Mouse (Mus musculus) gastrocnemius, postnatal 25 days (tissue): ENCODE data around the gene Fam3c. TPM values are rescaled to one million over a fixed set of nuclear protein-coding genes. Genes with fewer than 3 reads are reported as not detected.

Experiments used
- DNase-seq: peaks from one replicate; pipeline ENCODE4 v3.0.0; 2022
- total RNA-seq, 2 experiments: library from RNA; stranded (reverse); gene quantifications; 1 replicate in 1 of 2; 2 replicates in 1 of 2; pipeline ENCODE4 v1.2.3; 2021

Gene Fam3c
- total RNA-seq, 2 experiments from 2014 or later, result 12.9 to 17.4 TPM

DNA sequence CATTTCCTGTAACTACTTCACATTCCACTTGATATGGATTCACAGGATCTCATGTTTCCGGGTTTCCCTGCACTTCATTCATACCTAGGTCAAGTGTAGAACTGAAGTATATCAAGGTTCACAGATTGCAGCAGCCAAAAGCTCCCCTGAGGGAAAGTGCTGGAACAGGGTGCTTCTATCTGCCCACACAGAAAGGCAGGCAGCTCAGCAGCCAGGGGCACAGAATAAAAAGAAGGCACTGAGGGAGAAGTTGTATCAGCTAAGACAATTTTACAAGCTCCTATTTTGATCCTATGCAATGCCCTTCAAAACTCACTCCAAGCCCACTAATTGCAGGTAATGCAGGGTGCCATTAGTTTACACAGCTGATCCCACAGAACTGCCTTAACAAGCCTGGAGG, 2.0 kb downstream of the Fam3c start:
- DNase-seq, result no peak

DNA sequence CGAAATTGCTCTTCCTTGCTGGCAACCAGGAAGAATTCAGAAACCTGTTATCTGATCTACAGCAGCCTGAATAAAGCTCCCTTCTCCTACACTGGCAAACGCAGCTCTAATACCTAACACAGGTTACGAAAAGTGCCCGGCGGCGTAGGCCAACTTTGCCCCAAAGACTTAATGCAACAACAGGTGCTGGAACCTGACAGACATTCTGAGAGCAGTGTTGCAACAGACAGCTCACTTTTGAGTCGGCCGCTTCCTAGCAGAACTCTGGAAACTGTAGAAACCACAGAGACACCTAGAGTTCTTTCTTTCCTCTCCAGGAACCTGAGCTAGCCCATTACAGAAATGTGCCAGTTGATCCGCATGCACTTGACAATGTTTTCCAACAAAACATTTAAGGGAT, 4.5 kb downstream of the Fam3c start:
- no peak for DNase-seq

DNA sequence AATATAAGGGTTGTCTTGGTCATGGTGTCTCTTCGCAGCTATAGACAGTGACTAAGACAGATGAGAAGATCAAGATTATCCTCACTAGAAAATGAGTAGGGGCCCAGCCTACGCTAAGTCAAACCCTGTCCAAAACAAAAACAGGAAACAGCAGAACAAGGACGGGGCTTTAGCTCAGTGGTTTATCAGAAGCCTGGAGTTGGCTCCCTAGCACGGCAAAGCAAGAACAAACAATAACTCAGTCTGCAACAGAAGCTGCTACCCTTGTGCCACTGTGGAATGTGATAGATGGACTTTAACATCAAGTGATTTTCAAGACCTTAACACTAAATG, 5.8 kb downstream of the Fam3c start:
- DNase-seq, result no peak

DNA sequence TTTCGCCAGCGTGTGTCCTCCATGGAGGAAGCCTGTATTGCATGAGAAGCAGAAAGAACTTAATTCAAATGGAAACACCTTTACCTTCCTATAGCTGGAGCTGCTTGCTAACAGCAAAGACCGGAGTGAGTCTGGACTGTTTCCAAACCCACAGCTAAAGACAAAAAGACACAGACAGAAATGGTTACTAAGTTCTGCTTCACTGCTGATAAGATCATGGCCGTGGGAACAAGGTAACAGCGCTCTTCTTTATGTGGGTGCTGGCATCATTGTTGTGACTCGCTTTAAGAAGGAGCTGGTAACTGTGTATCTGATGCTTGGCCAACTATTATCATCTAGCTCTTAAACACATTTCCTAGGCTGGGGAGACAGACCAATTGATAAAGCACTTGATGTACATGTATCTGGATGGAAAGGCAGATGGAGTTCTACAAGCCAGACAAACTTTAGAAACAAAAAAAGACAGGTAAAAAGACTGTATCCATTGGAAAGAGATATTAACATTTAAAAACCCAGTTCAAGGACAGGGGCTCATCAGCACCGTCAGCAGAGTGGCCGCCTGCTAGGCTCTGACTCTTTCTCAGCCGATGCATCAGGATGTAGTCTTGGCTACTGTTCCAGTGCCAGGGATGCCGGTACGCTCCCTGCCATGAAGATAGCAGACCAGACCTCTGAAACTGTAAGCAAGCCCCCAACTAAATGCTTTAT, 6.4 kb downstream of the Fam3c start:
- no peak for DNase-seq

DNA sequence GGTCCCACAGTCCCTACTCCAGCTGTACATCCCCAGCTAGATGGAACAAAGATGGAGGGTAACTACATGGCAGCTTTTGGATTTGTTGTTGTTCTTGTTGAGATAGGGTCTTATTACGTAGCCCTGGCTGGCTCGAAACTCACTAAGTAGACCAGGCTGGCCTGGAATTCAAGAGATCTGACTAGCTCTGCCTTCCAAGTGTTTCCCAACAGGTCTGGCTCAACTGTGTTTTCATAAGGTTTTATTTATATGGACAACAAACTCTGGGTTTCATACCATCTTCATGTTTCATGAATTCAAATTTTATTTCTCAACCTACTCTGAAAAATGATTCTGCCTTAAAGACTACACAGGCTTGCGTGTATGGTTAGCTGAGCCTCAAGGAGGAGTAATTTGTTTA, 7.1 kb downstream of the Fam3c start:
- no peak for DNase-seq

DNA sequence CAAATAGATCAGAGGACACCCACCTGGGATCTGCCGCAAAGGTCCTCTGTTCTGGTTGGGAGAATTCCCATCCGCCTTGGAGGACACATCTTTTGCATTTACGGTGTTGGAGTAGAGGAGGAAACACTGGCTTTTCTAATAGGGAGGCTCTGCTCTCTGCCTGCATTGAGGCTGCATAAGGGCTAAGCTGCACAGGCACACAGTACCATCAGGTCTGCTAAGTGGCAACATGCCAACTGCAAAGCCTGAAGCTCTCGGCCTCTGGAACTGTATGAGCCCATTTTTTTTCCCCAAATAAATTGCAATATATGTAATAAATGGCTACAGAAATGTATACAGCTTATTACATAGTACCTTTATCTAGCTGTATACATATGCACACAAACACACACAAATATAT, 7.9 kb downstream of the Fam3c start:
- no peak for DNase-seq

DNA sequence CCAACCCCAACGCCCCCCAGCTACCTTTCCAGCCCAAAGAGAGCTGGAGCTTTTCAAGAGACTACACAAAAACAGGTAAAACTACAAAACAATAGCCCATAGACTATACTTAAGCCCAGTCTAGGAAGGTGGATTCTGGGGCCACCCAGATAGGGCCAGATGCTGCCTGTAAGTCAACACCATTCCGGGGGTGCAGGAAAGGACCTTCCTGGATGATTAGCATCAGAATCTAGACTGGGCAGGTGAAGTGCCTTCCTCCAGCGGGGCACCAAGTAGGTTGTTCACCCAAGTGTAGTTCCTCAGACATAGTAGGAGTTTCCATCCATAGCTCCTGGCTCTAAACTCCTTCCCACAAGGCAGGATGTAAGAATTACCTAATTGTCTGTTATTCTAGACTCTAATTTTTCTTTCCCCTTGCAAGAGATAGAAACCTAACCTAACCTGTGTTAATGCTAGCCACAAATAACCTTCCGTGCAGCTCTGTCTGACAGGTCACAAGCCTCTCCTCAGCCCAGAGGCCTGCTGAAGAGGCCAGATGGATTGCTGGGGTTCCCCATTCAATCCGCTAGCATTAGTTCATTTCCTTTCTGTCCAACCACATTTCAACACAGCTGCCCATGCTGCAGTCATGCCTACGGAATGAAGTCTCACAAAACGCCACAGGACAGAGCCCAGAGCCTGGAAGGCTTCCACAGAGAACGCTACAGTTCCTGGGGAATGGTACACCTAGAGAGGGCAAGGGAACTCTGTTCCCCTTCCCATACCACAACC, 8.7 kb downstream of the Fam3c start:
- DNase-seq, result no peak

DNA sequence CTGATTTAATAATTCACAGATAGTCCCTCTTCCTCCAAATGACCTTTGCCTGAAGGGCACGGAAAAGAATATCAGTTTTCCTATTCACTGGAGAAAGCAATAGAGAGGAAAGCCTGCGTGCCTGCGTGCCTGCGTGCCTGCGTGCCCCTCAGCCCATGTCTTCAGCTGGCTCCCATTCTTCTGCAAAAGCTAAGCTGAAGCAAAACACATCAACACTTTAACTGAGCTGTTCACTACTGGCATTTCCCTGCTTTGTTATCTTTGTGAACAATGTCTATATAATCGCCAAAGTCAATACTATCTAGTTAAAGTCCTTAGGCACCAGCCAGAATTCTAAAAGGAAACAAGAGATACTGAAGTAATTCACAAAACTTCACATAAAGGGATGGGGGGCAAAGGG, 11.6 kb downstream of the Fam3c start:
- no peak for DNase-seq

DNA sequence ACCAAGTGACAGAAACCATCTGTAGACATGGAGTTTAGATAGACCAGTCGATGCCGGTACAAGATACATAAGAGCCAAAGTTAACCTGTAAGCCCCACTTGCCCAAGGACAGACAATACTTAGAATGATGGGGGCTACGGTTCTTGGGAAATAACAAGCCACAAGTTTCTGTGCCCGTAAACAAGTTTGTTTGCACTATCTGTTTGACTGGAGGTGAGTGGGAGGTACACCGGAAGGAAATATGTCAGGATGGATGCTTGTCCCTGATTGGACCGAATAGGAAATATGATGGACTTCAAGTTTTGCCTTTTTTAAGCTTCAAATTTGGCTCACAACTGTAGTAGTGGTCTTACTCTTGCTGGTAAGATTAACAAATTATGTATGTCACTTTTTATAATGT, 12.3 kb downstream of the Fam3c start:
- DNase-seq, result no peak

DNA sequence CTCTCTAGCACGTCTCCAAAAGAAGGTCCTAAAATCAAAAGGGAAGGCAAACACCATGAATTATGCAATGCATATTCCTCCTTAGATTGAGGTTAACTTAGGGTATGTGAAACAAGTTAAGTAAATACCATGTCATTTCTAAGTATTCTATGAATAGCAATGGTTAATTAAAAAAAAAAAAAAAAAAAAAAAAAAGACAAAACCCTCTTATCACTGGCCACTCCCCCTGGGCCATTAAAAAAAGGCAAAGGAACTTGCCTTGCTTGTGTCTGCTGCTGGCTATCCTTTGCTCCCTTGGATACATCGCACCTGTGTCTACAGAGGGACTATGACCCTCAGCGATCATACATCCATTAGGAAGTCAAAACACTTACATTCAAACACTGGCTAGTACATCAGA, 12.8 kb downstream of the Fam3c start:
- DNase-seq, result no peak

DNA sequence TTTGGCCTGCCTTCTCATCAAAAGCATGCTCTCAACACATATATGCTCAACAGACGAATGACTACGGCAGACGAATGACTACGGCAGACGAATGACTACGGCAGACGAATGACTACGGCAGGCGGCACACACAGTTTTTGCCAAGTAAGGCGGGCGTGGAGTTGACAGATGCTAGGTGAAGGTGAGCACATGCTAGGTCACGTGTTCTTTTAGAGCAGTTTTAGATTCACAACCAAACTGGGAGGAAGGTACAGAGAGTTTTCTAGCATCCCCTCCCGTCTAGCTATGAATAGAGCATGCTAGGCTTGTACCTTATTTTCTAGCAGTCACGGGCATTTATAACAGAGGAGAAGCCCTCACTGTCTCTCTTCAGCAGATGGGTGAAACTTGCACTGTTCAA, 15.3 kb downstream of the Fam3c start:
- DNase-seq, result no peak

DNA sequence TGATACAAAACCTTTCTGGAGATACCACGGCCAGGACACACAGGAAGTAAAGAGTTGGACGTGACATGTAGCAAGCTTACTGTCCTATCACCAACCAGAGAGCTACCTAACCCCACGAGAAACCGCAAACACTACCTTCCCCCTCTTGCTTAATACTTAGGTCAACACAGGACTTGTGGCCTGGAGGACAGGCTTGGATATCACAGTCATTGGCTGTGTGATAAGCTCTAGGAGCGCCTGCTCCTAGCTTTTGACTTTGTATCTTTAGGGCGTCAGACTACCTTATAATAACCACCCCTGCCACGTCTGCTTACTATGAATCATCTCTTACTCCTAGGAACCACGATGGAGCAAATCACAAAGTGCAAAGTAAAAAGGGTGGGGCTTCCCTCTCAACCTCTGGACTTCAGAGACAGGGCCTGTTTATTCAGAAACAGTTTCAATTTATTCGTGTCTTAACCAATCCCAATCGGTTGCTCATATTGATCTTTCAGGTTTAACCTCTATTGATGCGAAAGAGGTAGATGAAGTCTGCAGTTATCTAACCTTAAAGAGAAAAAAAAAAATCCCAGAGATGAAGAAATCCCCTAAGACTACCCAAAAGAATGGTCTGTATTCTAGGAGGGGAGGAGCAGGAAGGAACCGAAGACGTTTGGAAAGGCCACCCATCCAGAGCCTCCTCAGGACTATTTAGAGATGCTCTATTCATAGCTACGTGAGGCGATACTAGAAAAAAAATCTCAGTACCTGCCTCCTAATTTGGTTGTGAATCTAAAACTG, 16.1 kb downstream of the Fam3c start:
- DNase-seq, result no peak

DNA sequence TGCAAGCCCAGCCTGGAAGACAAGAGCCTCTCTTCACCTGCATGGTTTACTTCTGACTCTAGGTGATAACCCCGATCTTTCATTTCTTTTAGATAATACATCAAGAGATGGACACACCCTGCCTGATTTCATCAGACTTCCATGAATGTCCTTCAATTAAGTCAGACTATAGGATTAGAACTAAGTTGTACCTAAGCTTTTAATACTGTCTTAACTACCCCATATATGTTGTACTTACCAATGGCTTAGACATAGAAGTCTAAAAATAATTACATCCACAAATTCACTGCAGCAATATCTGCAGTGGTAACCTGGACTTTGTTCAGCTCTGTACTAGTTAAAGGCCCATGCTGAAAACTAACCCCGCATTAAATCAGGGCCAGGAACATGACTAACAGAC, 23.5 kb downstream of the Fam3c start:
- no peak for DNase-seq

DNA sequence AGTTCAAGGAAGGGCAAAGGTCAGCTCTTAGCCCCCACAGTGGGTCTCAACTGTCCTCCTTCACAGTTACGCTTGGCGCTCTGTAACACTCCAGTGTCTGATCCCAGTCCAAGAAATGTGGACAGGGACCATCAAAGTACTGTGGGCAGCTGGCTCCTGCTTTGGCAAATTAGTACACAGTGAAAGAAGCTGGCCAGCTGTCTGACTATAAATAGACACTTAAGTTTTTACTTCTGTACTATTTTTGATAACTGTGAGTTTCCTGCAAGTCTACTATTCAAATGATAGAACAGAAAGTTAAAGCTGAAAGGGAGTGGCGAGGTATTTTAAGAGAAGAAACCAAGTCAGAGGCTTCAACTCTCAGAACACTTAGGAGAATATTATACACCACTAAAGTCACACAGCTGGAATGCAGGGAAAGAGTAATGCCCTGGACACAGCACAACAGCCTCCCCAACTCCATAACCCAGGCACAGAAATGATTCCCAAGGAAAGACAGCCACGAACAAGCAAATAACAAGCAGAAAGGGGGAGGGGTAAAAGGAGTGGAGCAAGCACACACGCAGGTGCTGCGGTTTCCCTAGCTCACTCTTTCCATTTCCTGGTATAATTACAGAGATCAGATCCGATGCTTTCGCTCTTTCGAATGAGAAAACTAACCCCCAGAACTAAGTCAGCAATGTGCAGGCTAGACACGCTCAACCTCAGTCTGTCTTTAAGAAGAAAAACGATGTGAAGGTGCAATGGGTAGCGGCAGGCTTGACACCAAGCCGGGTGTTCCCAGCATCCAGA, 25.7 kb downstream of the Fam3c start:
- DNase-seq, result no peak

DNA sequence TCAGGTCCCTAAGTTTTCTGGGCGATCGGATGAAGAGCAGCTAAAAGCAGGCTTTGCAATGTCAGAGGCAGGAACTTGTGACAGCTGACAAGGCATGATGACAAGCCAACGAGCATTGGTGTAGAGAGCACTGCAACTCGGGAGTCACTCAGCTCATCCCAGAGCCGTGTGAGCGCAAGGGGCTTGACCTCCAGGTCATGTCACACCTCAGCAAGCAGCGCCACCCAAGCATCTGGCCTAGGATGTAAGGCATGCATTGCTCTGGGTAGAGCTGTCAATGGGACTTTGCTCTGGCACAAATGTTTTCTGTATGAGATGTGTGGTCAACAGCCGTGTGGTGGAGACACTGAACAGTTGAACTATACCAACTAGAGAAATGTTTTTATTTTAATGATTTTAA, 28.1 kb downstream of the Fam3c start:
- no peak for DNase-seq

DNA sequence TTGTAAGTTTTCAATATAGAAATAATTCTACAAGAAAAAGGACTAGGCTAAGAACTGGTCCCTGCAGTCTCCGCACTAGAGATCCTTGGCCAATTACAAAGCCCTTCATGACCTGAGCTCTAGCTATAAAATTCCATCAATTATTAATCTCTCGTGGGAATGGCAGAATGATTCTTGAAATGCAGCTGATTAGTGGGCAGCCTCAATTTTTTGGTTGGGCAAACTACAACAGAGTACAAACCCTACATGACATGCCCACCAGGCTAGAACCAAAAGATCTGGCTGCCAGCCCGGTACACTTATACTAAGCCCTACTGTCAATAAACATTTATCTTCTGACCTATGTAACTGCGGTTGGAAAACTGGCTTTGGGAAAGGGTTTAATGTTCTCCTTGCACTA, 29.0 kb downstream of the Fam3c start:
- DNase-seq, result no peak

DNA sequence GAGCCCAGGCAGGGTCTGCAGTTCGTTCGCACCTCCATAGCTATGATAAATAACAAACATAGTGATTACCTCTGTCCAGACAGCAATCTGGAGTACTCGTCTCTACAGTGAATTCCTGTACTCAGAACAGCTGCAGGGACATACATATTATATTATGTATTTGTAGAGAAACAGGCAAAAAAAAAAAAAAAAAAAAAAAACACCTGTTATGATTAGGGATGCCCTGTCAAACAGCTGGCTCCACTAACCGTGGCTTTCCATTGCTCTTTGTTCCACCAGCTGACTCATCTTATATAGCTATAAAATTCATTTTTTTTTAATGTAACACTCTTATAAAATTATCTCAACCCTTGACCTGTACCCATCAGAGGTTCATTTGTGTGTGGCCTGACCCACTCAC, 29.8 kb downstream of the Fam3c start:
- DNase-seq, result no peak

DNA sequence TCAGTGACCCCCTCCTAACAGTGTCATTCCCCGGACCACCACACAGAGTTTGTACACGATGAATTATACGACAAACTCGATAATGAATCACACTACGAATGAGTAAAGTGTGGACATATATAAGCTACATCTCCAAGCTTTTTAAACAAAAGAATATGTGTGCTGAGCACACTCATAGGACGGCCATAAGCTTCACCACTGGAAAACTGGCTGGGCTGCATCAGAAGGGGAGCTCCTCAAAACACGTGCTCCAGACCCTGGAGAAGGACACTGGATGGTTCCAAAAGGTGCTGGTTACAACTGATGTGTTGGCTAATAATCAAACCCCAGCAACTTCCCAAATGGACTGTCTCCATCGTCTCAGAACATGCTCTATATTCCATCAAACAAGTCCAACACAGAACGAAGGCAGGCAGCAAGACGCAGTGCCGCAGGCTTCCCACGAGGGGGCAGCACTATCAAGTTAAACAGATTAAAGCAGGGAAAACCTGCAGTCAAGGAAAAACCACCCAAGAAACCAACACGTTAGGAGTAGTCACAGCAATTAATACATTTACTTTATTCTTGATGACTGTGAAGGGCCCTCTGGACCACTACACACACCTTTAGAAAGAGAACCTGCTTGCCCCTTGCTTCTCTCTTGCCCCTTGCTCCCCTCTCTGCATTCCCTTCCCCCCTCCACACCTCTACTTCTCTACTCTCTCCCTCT, 30.5 kb downstream of the Fam3c start:
- DNase-seq, result no peak

DNA sequence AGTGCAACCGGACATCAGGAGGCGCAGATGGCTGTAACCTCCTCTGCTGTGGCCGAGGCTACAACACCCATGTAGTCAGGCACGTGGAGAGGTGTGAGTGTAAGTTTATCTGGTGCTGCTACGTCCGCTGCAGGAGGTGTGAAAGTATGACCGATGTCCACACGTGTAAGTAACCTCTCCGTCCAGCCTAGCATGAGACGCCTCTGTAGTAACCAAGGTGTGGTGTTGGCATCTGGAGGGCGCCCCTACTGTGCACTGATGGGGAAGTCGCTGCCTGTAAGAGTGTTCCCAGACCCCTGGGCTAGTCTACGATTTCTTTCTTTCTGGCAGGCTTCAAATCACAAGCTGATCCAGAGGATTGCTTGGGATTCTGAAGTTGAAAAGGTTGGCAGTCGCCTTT, 58.0 kb downstream of the Fam3c start:
- DNase-seq, result no peak

DNA sequence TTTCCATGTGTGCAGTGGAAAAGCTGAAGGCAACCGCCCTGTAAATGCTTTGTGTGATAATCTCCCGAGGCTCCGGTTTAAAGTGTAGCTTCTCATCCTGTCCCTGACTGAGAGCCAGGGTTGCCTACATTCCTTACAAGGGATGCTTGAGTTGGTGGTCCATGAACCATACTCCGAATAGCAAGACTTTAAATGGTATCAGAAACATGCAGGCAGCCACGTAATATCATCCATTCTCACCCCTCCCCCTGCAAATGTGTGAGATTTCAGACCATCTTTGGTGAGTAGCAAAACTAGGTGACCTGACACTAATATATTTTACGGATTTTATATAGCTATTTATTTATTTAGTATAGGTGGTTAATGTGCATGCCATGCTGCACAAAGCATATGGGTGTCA, 59.0 kb downstream of the Fam3c start:
- DNase-seq, result no peak

DNA sequence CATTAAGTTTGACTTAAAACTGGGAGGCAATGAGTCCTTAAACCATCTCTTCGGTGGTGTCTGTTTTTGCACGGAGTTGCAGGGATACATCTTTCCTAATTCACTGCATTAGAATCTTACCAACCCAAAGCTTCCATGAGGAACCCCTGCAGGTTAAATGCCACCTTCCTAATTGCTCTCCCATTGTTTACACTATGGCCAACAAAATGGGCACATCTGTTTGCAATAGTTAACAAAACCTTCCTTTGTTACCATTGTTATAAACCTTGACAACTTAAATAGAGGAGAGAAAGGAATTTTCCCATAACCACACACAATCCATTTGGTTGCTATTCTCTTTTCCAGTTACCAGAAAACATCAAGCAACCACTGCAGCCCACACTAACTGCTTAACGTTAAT, 62.1 kb downstream of the Fam3c start:
- DNase-seq, result no peak

DNA sequence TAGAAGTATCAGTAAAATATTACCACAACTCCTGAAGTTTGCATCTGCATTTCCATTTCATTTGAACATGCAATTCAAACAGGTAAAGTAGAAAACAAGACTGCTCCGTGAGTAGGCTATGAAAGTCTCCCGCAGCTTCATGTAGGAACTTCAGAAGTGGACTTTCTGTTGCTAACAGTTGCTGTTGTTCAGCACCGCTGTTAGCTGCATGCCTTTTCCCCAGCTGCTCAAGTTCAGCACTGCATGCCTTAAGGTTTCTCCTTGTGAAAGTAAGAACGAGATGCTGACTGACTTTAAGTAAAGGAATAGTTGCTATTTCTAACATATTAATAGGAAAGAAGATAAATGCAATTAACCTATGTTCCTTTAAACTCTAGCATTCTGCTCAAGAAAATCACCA, 64.0 kb downstream of the Fam3c start:
- DNase-seq, result no peak
